Mouse (Mus musculus): ENCODE data around the gene Pex10. TPM values are rescaled to one million over a fixed set of nuclear protein-coding genes. Genes with fewer than 3 reads are reported as not detected.
A peak's percentile ranks its signal among the peaks of the same experiment; 100 is the strongest.

Gene Pex10
- total and polyA plus RNA-seq, 2 experiments from 2014 or later: 16.6 to 17.3 TPM

DNA sequence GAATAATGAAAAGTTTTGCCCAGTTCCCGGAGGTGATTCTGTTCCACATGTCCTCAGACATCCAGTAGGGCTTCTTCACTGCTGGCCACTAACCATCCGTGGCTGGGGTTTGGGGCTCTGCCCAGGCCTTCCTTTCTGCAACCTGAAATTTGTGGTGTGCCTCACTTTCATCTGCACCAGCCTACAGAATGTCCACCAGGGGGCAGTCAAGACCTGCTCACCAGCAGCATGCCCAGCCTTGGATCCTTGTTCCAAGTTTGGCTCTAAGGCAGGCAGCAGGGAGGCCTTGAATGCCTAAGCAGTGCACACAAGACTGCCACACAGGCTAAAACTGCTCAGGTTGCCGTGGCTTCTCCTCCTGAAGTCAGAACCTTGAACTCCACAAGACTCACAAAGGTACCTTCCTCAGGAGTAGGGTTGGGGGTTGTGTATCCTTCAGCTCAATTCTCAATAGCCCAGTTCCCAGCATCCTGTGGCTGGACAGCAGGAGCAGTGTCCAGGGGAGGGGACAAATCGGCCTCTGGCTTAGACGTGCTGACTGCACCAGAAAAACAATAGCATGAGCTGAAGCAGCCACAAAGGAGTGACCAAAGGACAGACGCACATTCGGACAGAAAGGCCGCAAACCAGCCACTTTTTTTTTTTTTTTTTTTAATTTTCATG lies 28.6 kb downstream of the Pex10 start:
- Histone ChIP-seq H3K4me1 (ENCODE audit: control insufficient read depth, insufficient read depth) (0 out of 2 replicates have a peak, but pooled peaks cover 3% of the 10 kb centered on the region), H3K9ac (replicated peaks; ENCODE audit: low read depth, low read length) (no peak overlapping the region), H3K9me3 (replicated peaks; ENCODE audit: control insufficient read depth, low read length) (no peaks in the 10 kb centered on the region), H3K4me3 (ENCODE audit: low read depth, low read length) (no peak overlapping the region), H3K36me3 (replicated peaks; ENCODE audit: control insufficient read depth, insufficient read depth, low read length) (no peaks in the 10 kb centered on the region), H3K27me3 (ENCODE audit: control insufficient read depth, insufficient read depth, low read length) (no peaks in the 10 kb centered on the region), H3K27ac (ENCODE audit: low read depth) (no peak overlapping the region; the same call in 1 of the 2 replicates), H3K4me2 (ENCODE audit: low read depth, low read length) (no peak overlapping the region)
- no peak for TF ChIP-seq EP300 (IDR thresholded peaks at IDR 0.05; ENCODE audit: low read depth)
- TF ChIP-seq CTCF (IDR thresholded peaks at IDR 0.05; ENCODE audit: low read depth): peak; percentile 99
- 41% methylated on average over 8 of the region's 8 CpGs for WGBS
- DNase-seq (ENCODE audit: low spot score): peak; percentile 84
- ATAC-seq (ENCODE audit: insufficient read depth, low read depth): peak; percentile 76

DNA sequence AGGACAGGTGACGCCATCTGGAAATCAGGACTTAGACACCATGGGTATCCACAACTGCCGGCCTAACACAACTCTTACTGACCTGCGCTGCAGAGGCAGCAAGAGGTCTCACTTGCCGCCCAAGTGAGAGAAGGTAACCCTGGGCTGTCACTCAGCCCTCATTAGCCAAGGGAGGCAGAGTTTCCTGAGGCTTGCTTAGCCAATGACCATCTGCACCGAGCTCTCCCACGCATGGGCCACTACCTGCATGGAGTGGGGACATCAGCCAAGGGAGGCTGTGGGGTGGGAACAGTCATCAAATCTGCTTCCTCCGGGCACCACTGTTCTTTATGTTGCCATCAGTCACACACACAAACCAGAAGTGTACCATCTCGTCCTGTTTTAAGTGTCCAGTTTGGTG lies 29.2 kb downstream of the Pex10 start:
- no peak overlapping the region for H3K4me2 ChIP-seq (ENCODE audit: low read depth, low read length)
- no peak overlapping the region for H3K4me3 ChIP-seq (ENCODE audit: low read depth, low read length)
- WGBS: 89% methylated on average over 8 of the region's 8 CpGs
- H3K36me3 ChIP-seq (replicated peaks; ENCODE audit: control insufficient read depth, insufficient read depth, low read length): no peaks in the 10 kb centered on the region
- H3K27ac ChIP-seq (ENCODE audit: low read depth): no peak overlapping the region
- no peaks in the 10 kb centered on the region for H3K9me3 ChIP-seq (replicated peaks; ENCODE audit: control insufficient read depth, low read length)
- H3K27me3 ChIP-seq (ENCODE audit: control insufficient read depth, insufficient read depth, low read length): no peaks in the 10 kb centered on the region
- H3K4me1 ChIP-seq (ENCODE audit: control insufficient read depth, insufficient read depth): 0 out of 2 replicates have a peak, but pooled peaks cover 3% of the 10 kb centered on the region
- ATAC-seq (ENCODE audit: insufficient read depth, low read depth) (no peak), DNase-seq (ENCODE audit: low spot score) (no peak)
- no peak for TF ChIP-seq EP300 (IDR thresholded peaks at IDR 0.05; ENCODE audit: low read depth)
- TF ChIP-seq CTCF (IDR thresholded peaks at IDR 0.05; ENCODE audit: low read depth): no peak
- H3K9ac ChIP-seq (replicated peaks; ENCODE audit: low read depth, low read length): no peak overlapping the region

DNA sequence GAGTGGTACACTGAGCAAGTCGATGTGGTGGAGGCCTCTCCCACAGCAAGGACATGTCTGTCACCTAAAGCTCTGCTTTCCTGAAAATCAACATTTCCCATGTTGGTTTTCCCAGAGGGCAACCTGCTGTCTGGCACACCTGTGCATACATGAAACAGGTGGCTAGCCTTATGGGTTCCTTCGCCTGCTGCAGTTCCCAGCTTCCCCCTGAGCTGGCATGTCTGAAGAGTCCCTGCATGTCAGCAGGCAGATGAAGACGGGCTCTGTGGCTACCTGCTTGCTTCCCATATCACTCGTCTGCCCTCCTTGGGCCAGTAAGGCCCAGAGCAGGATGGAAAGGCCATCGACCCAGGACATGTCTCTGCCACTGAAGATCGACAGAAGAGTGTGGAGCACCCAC lies 30.6 kb downstream of the Pex10 start:
- 82% methylated on average over 6 of the region's 6 CpGs for WGBS
- DNase-seq (ENCODE audit: low spot score): no peak
- Histone ChIP-seq H3K27ac (ENCODE audit: low read depth) (no peak overlapping the region), H3K4me1 (ENCODE audit: control insufficient read depth, insufficient read depth) (0 out of 2 replicates have a peak, but pooled peaks cover 3% of the 10 kb centered on the region), H3K4me2 (ENCODE audit: low read depth, low read length) (no peak overlapping the region), H3K36me3 (replicated peaks; ENCODE audit: control insufficient read depth, insufficient read depth, low read length) (no peaks in the 10 kb centered on the region), H3K9ac (replicated peaks; ENCODE audit: low read depth, low read length) (no peak overlapping the region), H3K9me3 (replicated peaks; ENCODE audit: control insufficient read depth, low read length) (no peaks in the 10 kb centered on the region), H3K4me3 (ENCODE audit: low read depth, low read length) (no peak overlapping the region), H3K27me3 (ENCODE audit: control insufficient read depth, insufficient read depth, low read length) (no peaks in the 10 kb centered on the region)
- TF ChIP-seq CTCF (IDR thresholded peaks at IDR 0.05; ENCODE audit: low read depth): no peak
- ATAC-seq (ENCODE audit: insufficient read depth, low read depth): no peak

DNA sequence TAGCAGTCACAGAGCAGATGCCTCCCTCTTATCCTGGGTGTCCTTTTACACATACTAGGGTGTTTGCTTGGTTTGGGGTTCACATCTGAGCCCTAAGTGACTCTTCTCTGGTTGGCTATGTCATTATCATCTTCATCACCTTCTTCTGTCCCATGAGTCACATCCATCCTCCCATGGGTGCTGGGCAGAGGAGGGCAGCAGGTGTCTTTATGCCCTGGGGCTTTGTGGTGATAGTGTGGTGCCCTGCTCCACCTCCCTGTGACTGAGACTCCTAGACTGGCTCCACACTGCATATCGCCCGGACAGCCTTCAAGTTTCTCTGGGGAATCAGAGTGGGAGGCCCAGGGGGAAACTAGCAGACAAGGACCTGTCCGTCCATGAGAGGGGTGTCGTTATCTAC lies 31.8 kb downstream of the Pex10 start:
- Histone ChIP-seq H3K9ac (replicated peaks; ENCODE audit: low read depth, low read length) (no peak overlapping the region), H3K4me3 (ENCODE audit: low read depth, low read length) (no peak overlapping the region), H3K9me3 (replicated peaks; ENCODE audit: control insufficient read depth, low read length) (no peaks in the 10 kb centered on the region), H3K27me3 (ENCODE audit: control insufficient read depth, insufficient read depth, low read length) (no peaks in the 10 kb centered on the region), H3K4me2 (ENCODE audit: low read depth, low read length) (no peak overlapping the region), H3K4me1 (ENCODE audit: control insufficient read depth, insufficient read depth) (0 out of 2 replicates have a peak, but pooled peaks cover 3% of the 10 kb centered on the region), H3K27ac (ENCODE audit: low read depth) (no peak overlapping the region), H3K36me3 (replicated peaks; ENCODE audit: control insufficient read depth, insufficient read depth, low read length) (no peaks in the 10 kb centered on the region)
- TF ChIP-seq CTCF (IDR thresholded peaks at IDR 0.05; ENCODE audit: low read depth): no peak
- no peak for TF ChIP-seq EP300 (IDR thresholded peaks at IDR 0.05; ENCODE audit: low read depth)
- WGBS: 46% methylated on average over 4 of the region's 4 CpGs
- DNase-seq (ENCODE audit: low spot score) (no peak), ATAC-seq (ENCODE audit: insufficient read depth, low read depth) (no peak)

DNA sequence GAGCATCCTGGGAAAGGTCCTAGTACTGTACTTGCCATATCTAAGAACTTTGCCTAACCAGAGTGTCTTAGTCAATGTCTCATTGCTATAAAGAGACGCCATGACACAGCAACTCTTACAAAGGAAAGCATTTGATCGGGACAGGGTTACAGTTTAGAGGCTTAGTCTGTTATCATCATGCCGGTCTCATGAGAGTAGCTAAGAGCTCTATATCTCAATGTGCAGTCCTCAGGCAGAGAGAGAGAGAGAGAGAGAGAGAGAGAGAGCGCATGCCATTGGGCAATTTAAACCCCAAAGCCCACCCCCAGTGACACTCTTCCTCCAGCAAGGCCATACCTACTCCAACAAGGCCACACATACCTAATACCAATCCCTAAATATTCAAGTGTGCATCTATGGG lies 41.1 kb downstream of the Pex10 start:
- no peaks in the 10 kb centered on the region for H3K36me3 ChIP-seq (replicated peaks; ENCODE audit: control insufficient read depth, insufficient read depth, low read length)
- H3K4me1 ChIP-seq (ENCODE audit: control insufficient read depth, insufficient read depth): no peaks in the 10 kb centered on the region
- no peak for TF ChIP-seq EP300 (IDR thresholded peaks at IDR 0.05; ENCODE audit: low read depth)
- no peak for TF ChIP-seq CTCF (IDR thresholded peaks at IDR 0.05; ENCODE audit: low read depth)
- H3K9me3 ChIP-seq (replicated peaks; ENCODE audit: control insufficient read depth, low read length): no peaks in the 10 kb centered on the region
- no peak overlapping the region for H3K27ac ChIP-seq (ENCODE audit: low read depth)
- 73% methylated on average over 4 of the region's 4 CpGs for WGBS
- H3K9ac ChIP-seq (replicated peaks; ENCODE audit: low read depth, low read length): no peak overlapping the region
- no peak overlapping the region for H3K4me2 ChIP-seq (ENCODE audit: low read depth, low read length)
- no peak overlapping the region for H3K4me3 ChIP-seq (ENCODE audit: low read depth, low read length)
- ATAC-seq (ENCODE audit: insufficient read depth, low read depth) (no peak), DNase-seq (ENCODE audit: low spot score) (no peak)
- no peaks in the 10 kb centered on the region for H3K27me3 ChIP-seq (ENCODE audit: control insufficient read depth, insufficient read depth, low read length)

DNA sequence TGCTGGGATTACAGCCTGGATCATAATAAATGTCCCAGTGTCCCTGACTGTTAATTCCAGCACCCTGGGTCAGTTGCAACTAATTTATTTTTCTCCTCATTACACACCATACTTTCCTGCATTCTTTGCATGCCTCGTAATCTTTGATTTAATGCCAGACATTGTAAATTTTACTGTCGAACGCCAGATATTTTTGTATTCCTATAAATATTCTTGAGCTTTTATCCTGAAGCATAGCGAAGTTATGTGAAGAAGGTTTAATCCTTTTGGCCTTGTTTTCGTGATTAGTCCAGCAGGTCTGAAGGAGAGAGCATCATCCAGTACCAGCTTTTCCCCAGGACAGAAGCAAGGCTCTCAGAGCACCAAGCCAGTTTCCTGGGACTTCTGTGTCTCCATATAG lies 42.7 kb downstream of the Pex10 start:
- no peaks in the 10 kb centered on the region for H3K9me3 ChIP-seq (replicated peaks; ENCODE audit: control insufficient read depth, low read length)
- 60% methylated on average over 5 of the region's 5 CpGs for WGBS
- ATAC-seq (ENCODE audit: insufficient read depth, low read depth): no peak
- no peak overlapping the region for H3K4me2 ChIP-seq (ENCODE audit: low read depth, low read length)
- H3K9ac ChIP-seq (replicated peaks; ENCODE audit: low read depth, low read length): no peak overlapping the region
- H3K4me1 ChIP-seq (ENCODE audit: control insufficient read depth, insufficient read depth): no peaks in the 10 kb centered on the region
- H3K27me3 ChIP-seq (ENCODE audit: control insufficient read depth, insufficient read depth, low read length): no peaks in the 10 kb centered on the region
- no peaks in the 10 kb centered on the region for H3K36me3 ChIP-seq (replicated peaks; ENCODE audit: control insufficient read depth, insufficient read depth, low read length)
- TF ChIP-seq EP300 (IDR thresholded peaks at IDR 0.05; ENCODE audit: low read depth) (no peak), CTCF (IDR thresholded peaks at IDR 0.05; ENCODE audit: low read depth) (no peak)
- DNase-seq (ENCODE audit: low spot score): no peak
- no peak overlapping the region for H3K4me3 ChIP-seq (ENCODE audit: low read depth, low read length)
- H3K27ac ChIP-seq (ENCODE audit: low read depth): no peak overlapping the region
